Mouse (Mus musculus): Measurements from ENCODE around the gene Mtmr10.

DNA sequence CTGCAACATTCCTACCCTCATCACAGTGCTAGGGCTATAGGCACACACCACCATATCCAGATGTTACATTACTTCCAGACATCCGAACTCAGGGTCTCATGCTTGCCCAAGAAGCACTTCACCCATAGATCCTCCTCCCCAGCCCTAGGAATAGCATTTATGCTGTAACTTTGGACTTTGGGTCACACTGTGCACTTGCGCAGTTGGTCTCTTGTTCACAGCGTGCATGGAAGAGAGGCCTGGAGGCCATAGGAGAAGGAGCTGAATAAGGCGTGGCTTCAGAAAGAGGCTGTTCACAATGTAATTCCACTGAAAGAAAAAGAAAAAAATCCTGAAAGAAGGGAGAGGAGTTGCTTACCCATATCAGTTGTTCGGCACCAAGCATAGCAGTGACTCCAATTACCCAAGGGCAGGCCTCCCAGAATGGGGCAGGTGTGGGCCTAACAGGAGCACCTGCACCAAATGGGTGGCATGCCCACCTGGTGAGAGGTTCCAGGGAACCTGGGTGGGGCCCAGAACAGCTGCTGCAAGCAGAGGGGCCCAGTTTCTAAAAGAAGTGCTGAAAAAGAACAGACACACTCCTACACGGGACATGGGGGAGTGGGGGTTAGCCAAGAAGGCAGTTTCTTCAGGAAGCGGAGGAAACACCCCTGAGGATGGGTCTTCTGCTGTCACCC, 48.9 kb upstream of the Mtmr10 start:
- TF ChIP-seq CTCF (IDR thresholded peaks at IDR 0.05; ENCODE audit: insufficient read depth, low read length) (no peak), POLR2A (IDR thresholded peaks at IDR 0.05; ENCODE audit: borderline replicate concordance, extremely low read depth, low read depth, low read length) (no peak)

All from lung, adult 2 months (tissue).